ENCODE assay signal across 8 mouse cellular contexts in genomic region chr19:56547456-56548229, GRCm38 (mm10). TPM values are rescaled to one million over a fixed set of nuclear protein-coding genes. Genes with fewer than 3 reads are reported as not detected.
DNase-seq lines count a peak whose midpoint lies in the region; ATAC-seq lines count a peak whose summit lies in the region.

Dclre1a (minus strand) TSS chr19:56548222.

- WGBS in hindbrain, embryonic 13.5 days, result 11% methylated on average over 20 of the region's 20 CpGs

- peak within 1 kb of the TSS; percentile 64 for H3K4me2 ChIP-seq in hindbrain, embryonic 13.5 days

- H3K27ac ChIP-seq in hindbrain, embryonic 13.5 days, result peak within 1 kb of the TSS; percentile 95

- H3K27me3 ChIP-seq in hindbrain, embryonic 13.5 days, result no peaks in the 10 kb centered on the region

- peak; percentile 82 for ATAC-seq in hindbrain, embryonic 13.5 days (ENCODE audit: low FRiP score)

- H3K36me3 ChIP-seq in hindbrain, embryonic 13.5 days, result peaks cover 27% of the 10 kb centered on the region

- H3K9me3 ChIP-seq in hindbrain, embryonic 13.5 days, result no peaks in the 10 kb centered on the region

- peak within 1 kb of the TSS; percentile 96 for H3K4me3 ChIP-seq in hindbrain, embryonic 13.5 days

- peaks cover 25% of the 10 kb centered on the region for H3K4me1 ChIP-seq in hindbrain, embryonic 13.5 days (replicated peaks)

- H3K9ac ChIP-seq in hindbrain, embryonic 13.5 days, result peak within 1 kb of the TSS; percentile 97

- DNase-seq in MN1 (ENCODE audit: low spot score), result peak; percentile 30
- peak; percentile 71 for DNase-seq in cerebellum, adult 9-10 months
- peak; percentile 59 for DNase-seq in forelimb bud, embryonic 11.5 days (ENCODE audit: low read depth, low spot score)
- DNase-seq in left cerebral cortex, adult 11 months (ENCODE audit: low spot score), result peak; percentile 31
- peak; percentile 63 for DNase-seq in lung, postnatal 25 days (ENCODE audit: low spot score)
- peak; percentile 60 to 66 for DNase-seq in right cerebral cortex, adult 2 months (ENCODE audit: low spot score in 2 of 2)
- peak; percentile 53 for DNase-seq in urinary bladder, adult 2 months (ENCODE audit: low spot score)

RNA-seq across cellular contexts. Expression of gene Dclre1a, which starts in this region (rescaled TPM):
- polyA plus RNA-seq in hindbrain, embryonic 13.5 days (2015; fragmentation: Nextera tagmentation; extraction: Ambion mirVana), result 13.2 and 14.9 TPM in 2 replicates
- polyA plus RNA-seq in urinary bladder, adult 2 months (2012; rRNA removed), result 8.6 and 9.5 TPM in 2 replicates

Comparison
In these comparisons a context has a peak if more than half of its experiments do, and no peak if none do; other contexts are left out.
1. Peak in every context shown above with its lines: DNase-seq, ATAC-seq, H3K4me3 ChIP-seq and H3K27ac ChIP-seq.